Mouse (Mus musculus): Measurements from ENCODE around the gene Rpl39. TPM values are rescaled to one million over a fixed set of nuclear protein-coding genes. Genes with fewer than 3 reads are reported as not detected.
"Not testable (repeated sequence)": the region's sequence is repeated elsewhere in the genome, so short reads cannot be mapped to it uniquely, and the experiment has no call there.

Gene Rpl39
- 100 to 1,000 TPM; 236 to 243 TPM for total RNA-seq (2021)

- intact Hi-C loops (cut with DNase I): no loop called here
- peak; percentile 82 to 83 for DNase-seq (ENCODE audit: low spot score in 2 of 2)
These were observed at the start of gene Rpl39 for GRCm38 (mm10) chrX:37084927-37085660. Rpl39 (minus strand) TSS chrX:37085402.

- intact Hi-C loops (cut with DNase I): loop anchor here (2.0 kb wide), 1 partner anchor 16 kb away; the partner anchor contains the start of gene Upf3b
- DNase-seq (ENCODE audit: low spot score in 2 of 2): peak; percentile 62 to 72
These were observed 41.6 kb upstream of the Rpl39 start, which contains the start of gene Nkap for GRCm38 (mm10) chrX:37126671-37127358. Nkap (plus strand) TSS chrX:37126795.

GRCm38 (mm10) chrX:37125511-37125910, 40.3 kb upstream of the Rpl39 start:
- intact Hi-C loops (cut with DNase I): no loop called here

GRCm38 (mm10) chrX:37120212-37120611, 35.0 kb upstream of the Rpl39 start:
- intact Hi-C loops (cut with DNase I): no loop called here
- no peak for DNase-seq (ENCODE audit: low spot score in 2 of 2)

More at GRCm38 (mm10) chrX:37125511-37125910, 40.3 kb upstream of the Rpl39 start:
- DNase-seq (ENCODE audit: low spot score in 2 of 2): no peak

- intact Hi-C loops (cut with DNase I): no loop called here
- no peak for DNase-seq (ENCODE audit: low spot score in 2 of 2)
These were observed 34.4 kb upstream of the Rpl39 start for GRCm38 (mm10) chrX:37119585-37119984.

- no peak for DNase-seq (ENCODE audit: low spot score in 2 of 2)
- intact Hi-C loops (cut with DNase I): no loop called here
These were observed 31.9 kb upstream of the Rpl39 start for GRCm38 (mm10) chrX:37117085-37117484.

GRCm38 (mm10) chrX:37110881-37111193, 25.6 kb upstream of the Rpl39 start:
- intact Hi-C loops (cut with DNase I): loop anchor here (2.0 kb wide), 1 partner anchor 16 kb away; the partner anchor contains the start of gene Nkap
- DNase-seq (ENCODE audit: low spot score in 2 of 2): no peak

- peak; percentile 83 to 85 for DNase-seq (ENCODE audit: low spot score in 2 of 2)
- intact Hi-C loops (cut with DNase I): loop anchor here (2.0 kb wide), 1 partner anchor 16 kb away; the partner anchor contains the start of gene Nkap
These were observed 25.1 kb upstream of the Rpl39 start, which contains the start of gene Upf3b for GRCm38 (mm10) chrX:37110193-37110880. Upf3b (minus strand) TSS chrX:37110322.

GRCm38 (mm10) chrX:37109526-37110192, 24.5 kb upstream of the Rpl39 start:
- no peak for DNase-seq (ENCODE audit: low spot score in 2 of 2)
- intact Hi-C loops (cut with DNase I): loop anchor here (2.0 kb wide), 1 partner anchor 17 kb away; the partner anchor contains the start of gene Nkap

- no peak for DNase-seq (ENCODE audit: low spot score in 2 of 2)
- intact Hi-C loops (cut with DNase I): no loop called here
These were observed 18.6 kb upstream of the Rpl39 start for GRCm38 (mm10) chrX:37103826-37104225.

GRCm38 (mm10) chrX:37098681-37099080, 13.5 kb upstream of the Rpl39 start:
- DNase-seq (ENCODE audit: low spot score in 2 of 2): no peak
- intact Hi-C loops (cut with DNase I): no loop called here

GRCm38 (mm10) chrX:37095106-37095768, 10.0 kb upstream of the Rpl39 start:
- intact Hi-C loops (cut with DNase I): no loop called here
- no peak for DNase-seq (ENCODE audit: low spot score in 2 of 2)

- intact Hi-C loops (cut with DNase I): no loop called here
- DNase-seq (ENCODE audit: low spot score in 2 of 2): no peak
These were observed 6.3 kb upstream of the Rpl39 start for GRCm38 (mm10) chrX:37091457-37091856.

- no peak for DNase-seq (ENCODE audit: low spot score in 2 of 2)
- intact Hi-C loops (cut with DNase I): no loop called here
These were observed 3.6 kb upstream of the Rpl39 start for GRCm38 (mm10) chrX:37088778-37089177.

- DNase-seq (ENCODE audit: low spot score in 2 of 2): no peak
- intact Hi-C loops (cut with DNase I): no loop called here
These were observed 463 bp upstream of the Rpl39 start for GRCm38 (mm10) chrX:37085665-37086064.

GRCm38 (mm10) chrX:37084318-37084926, 780 bp downstream of the Rpl39 start:
- DNase-seq (ENCODE audit: low spot score in 2 of 2): peak; percentile 15 to 34
- intact Hi-C loops (cut with DNase I): no loop called here

- DNase-seq (ENCODE audit: low spot score in 2 of 2): no peak
- intact Hi-C loops (cut with DNase I): no loop called here
These were observed 4.0 kb downstream of the Rpl39 start for GRCm38 (mm10) chrX:37081194-37081593.

- intact Hi-C loops (cut with DNase I): not testable (repeated sequence)
These were observed 4.9 kb downstream of the Rpl39 start for GRCm38 (mm10) chrX:37080345-37080744.

GRCm38 (mm10) chrX:37076651-37077050, 8.6 kb downstream of the Rpl39 start:
- DNase-seq (ENCODE audit: low spot score in 2 of 2): no peak
- intact Hi-C loops (cut with DNase I): no loop called here

More at GRCm38 (mm10) chrX:37080345-37080744, 4.9 kb downstream of the Rpl39 start:
- DNase-seq (ENCODE audit: low spot score in 2 of 2): not testable (repeated sequence)
